Mouse (Mus musculus) forebrain, embryonic 10.5 days (tissue): Measurements from ENCODE around the gene Sorcs1. TPM values are rescaled to one million over a fixed set of nuclear protein-coding genes. Genes with fewer than 3 reads are reported as not detected.

Experiments
- DNase-seq: peaks from one replicate; pipeline ENCODE4 v3.0.0-alpha.2; 2017; ENCODE audit warnings: low spot score; ENCODE audit errors: extremely low spot score
- H3K27ac ChIP-seq: fragments of 300-500 bp; sonication (generic); 2 replicates; pipeline ENCODE4 v1.5.1; 2016; ENCODE audit warnings: mild to moderate bottlenecking
- H3K27me3 ChIP-seq: fragments of 300-500 bp; sonication (generic); 2 replicates; pipeline ENCODE4 v1.6.1; 2016; ENCODE audit warnings: mild to moderate bottlenecking; ENCODE audit not compliant: poor library complexity, severe bottlenecking
- H3K36me3 ChIP-seq: fragments of 300-500 bp; sonication (generic); replicated peaks from 2 replicates; pipeline ENCODE4 v1.6.1; 2016; ENCODE audit warnings: mild to moderate bottlenecking, moderate library complexity
- H3K4me1 ChIP-seq: fragments of 300-500 bp; sonication (generic); 2 replicates; pipeline ENCODE4 v1.6.1; 2016
- H3K4me3 ChIP-seq: fragments of 300-500 bp; sonication (generic); 2 replicates; pipeline ENCODE4 v1.5.1; 2016; ENCODE audit warnings: mild to moderate bottlenecking, moderate library complexity
- H3K9me3 ChIP-seq: fragments of 300-500 bp; sonication (generic); 2 replicates; pipeline ENCODE4 v1.6.1; 2016; ENCODE audit warnings: mild to moderate bottlenecking, moderate library complexity
- whole genome bisulfite sequencing: fragments of 180-500 bp; shearing (Covaris S2); methylation state at CpG from one replicate; pipeline ENCODE4 v1.1.7; 2016; 5-methylcytosine and 5-hydroxymethylcytosine counted together
- polyA plus RNA-seq: library from polyadenylated mRNA; unstranded; fragments of >200 nt; fragmentation: Nextera tagmentation; extraction: Ambion mirVana; gene quantifications from 2 replicates; pipeline ENCODE4 v1.2.1, GENCODE M21; 2016

The Sorcs1 gene
- polyA plus RNA-seq, 1 experiment from 2014 or later: 4.2 TPM

GRCm38 (mm10) chr19:50521943-50522342 lies 156.5 kb downstream of the Sorcs1 start:
- H3K4me1 ChIP-seq: peaks cover 2% of the 10 kb centered on the region; the same call in 1 of the 2 replicates

GRCm38 (mm10) chr19:50515059-50515673 lies 163.3 kb downstream of the Sorcs1 start:
- H3K27ac ChIP-seq: peak overlapping the region; percentile 26; the same call in 1 of the 2 replicates
- H3K9me3 ChIP-seq: no peaks in the 10 kb centered on the region
- H3K27me3 ChIP-seq: no peaks in the 10 kb centered on the region
- DNase-seq: no peak
- no peaks in the 10 kb centered on the region for H3K36me3 ChIP-seq
- no peak overlapping the region for H3K4me3 ChIP-seq
- H3K4me1 ChIP-seq: peaks cover 10% of the 10 kb centered on the region
- WGBS: 63% methylated on average over 10 of the region's 10 CpGs

More at GRCm38 (mm10) chr19:50521943-50522342, 156.5 kb downstream of the Sorcs1 start:
- DNase-seq: no peak
- 83% methylated on average over 4 of the region's 4 CpGs for WGBS
- Histone ChIP-seq H3K4me3 (no peak overlapping the region), H3K27me3 (no peaks in the 10 kb centered on the region), H3K9me3 (no peaks in the 10 kb centered on the region), H3K27ac (no peak overlapping the region), H3K36me3 (no peaks in the 10 kb centered on the region)

GRCm38 (mm10) chr19:50514309-50514830 lies 164.1 kb downstream of the Sorcs1 start:
- no peak for DNase-seq
- Histone ChIP-seq H3K4me1 (peaks cover 10% of the 10 kb centered on the region), H3K4me3 (no peak overlapping the region), H3K27ac (no peak overlapping the region), H3K9me3 (no peaks in the 10 kb centered on the region), H3K27me3 (no peaks in the 10 kb centered on the region), H3K36me3 (no peaks in the 10 kb centered on the region)
- WGBS: 86% methylated on average over 8 of the region's 8 CpGs

GRCm38 (mm10) chr19:50502816-50503215 lies 175.6 kb downstream of the Sorcs1 start:
- H3K4me3 ChIP-seq: no peak overlapping the region
- H3K27ac ChIP-seq: no peak overlapping the region
- no peak for DNase-seq
- no peaks in the 10 kb centered on the region for H3K27me3 ChIP-seq
- WGBS: 91% methylated on average over 1 of the region's 1 CpGs
- no peaks in the 10 kb centered on the region for H3K36me3 ChIP-seq
- H3K4me1 ChIP-seq: no peaks in the 10 kb centered on the region
- H3K9me3 ChIP-seq: no peaks in the 10 kb centered on the region

- WGBS: 94% methylated on average over 3 of the region's 3 CpGs
- no peaks in the 10 kb centered on the region for H3K36me3 ChIP-seq
- no peaks in the 10 kb centered on the region for H3K27me3 ChIP-seq
- H3K27ac ChIP-seq: no peak overlapping the region
- no peaks in the 10 kb centered on the region for H3K9me3 ChIP-seq
- no peak overlapping the region for H3K4me3 ChIP-seq
- H3K4me1 ChIP-seq: peaks cover 34% of the 10 kb centered on the region
- no peak for DNase-seq
These were observed 187.3 kb downstream of the Sorcs1 start for GRCm38 (mm10) chr19:50491121-50491520.

- WGBS: 80% methylated on average over 2 of the region's 2 CpGs
- DNase-seq: no peak
- no peak overlapping the region for H3K4me3 ChIP-seq
These were observed 187.7 kb downstream of the Sorcs1 start for GRCm38 (mm10) chr19:50490721-50491120.

GRCm38 (mm10) chr19:50489786-50490185 lies 188.7 kb downstream of the Sorcs1 start:
- DNase-seq: no peak
- 89% methylated on average over 3 of the region's 3 CpGs for whole genome bisulfite sequencing

More at GRCm38 (mm10) chr19:50490721-50491120, 187.7 kb downstream of the Sorcs1 start:
- Histone ChIP-seq H3K27ac (no peak overlapping the region), H3K36me3 (no peaks in the 10 kb centered on the region), H3K9me3 (no peaks in the 10 kb centered on the region), H3K4me1 (peaks cover 34% of the 10 kb centered on the region), H3K27me3 (no peaks in the 10 kb centered on the region)

GRCm38 (mm10) chr19:50488421-50488820 lies 190.0 kb downstream of the Sorcs1 start:
- DNase-seq: no peak
- Histone ChIP-seq H3K4me3 (no peak overlapping the region), H3K27me3 (no peaks in the 10 kb centered on the region), H3K27ac (no peak overlapping the region), H3K9me3 (no peaks in the 10 kb centered on the region), H3K36me3 (no peaks in the 10 kb centered on the region), H3K4me1 (peaks cover 41% of the 10 kb centered on the region)
- 60% methylated on average over 6 of the region's 6 CpGs for WGBS

More at GRCm38 (mm10) chr19:50489786-50490185, 188.7 kb downstream of the Sorcs1 start:
- Histone ChIP-seq H3K9me3 (no peaks in the 10 kb centered on the region), H3K27ac (no peak overlapping the region), H3K4me1 (peaks cover 34% of the 10 kb centered on the region), H3K27me3 (no peaks in the 10 kb centered on the region), H3K4me3 (no peak overlapping the region), H3K36me3 (no peaks in the 10 kb centered on the region)

GRCm38 (mm10) chr19:50487768-50488167 lies 190.7 kb downstream of the Sorcs1 start:
- H3K4me3 ChIP-seq: peak overlapping the region; percentile 27; the same call in 1 of the 2 replicates
- H3K27me3 ChIP-seq: no peaks in the 10 kb centered on the region
- H3K36me3 ChIP-seq: no peaks in the 10 kb centered on the region
- H3K9me3 ChIP-seq: no peaks in the 10 kb centered on the region
- WGBS: 18% methylated on average over 11 of the region's 11 CpGs
- DNase-seq: no peak
- 0 out of 2 replicates have a peak overlapping the region, but pooled peaks have one; percentile 56 for H3K27ac ChIP-seq
- peaks cover 42% of the 10 kb centered on the region for H3K4me1 ChIP-seq

GRCm38 (mm10) chr19:50486345-50486744 lies 192.1 kb downstream of the Sorcs1 start:
- Histone ChIP-seq H3K4me3 (no peak overlapping the region), H3K4me1 (peaks cover 42% of the 10 kb centered on the region), H3K36me3 (no peaks in the 10 kb centered on the region), H3K27me3 (no peaks in the 10 kb centered on the region), H3K27ac (no peak overlapping the region), H3K9me3 (no peaks in the 10 kb centered on the region)
- 87% methylated on average over 5 of the region's 5 CpGs for WGBS
- no peak for DNase-seq

- 88% methylated on average over 6 of the region's 6 CpGs for WGBS
- Histone ChIP-seq H3K27ac (no peak overlapping the region), H3K4me3 (no peak overlapping the region), H3K9me3 (no peaks in the 10 kb centered on the region), H3K36me3 (no peaks in the 10 kb centered on the region), H3K4me1 (no peaks in the 10 kb centered on the region), H3K27me3 (no peaks in the 10 kb centered on the region)
- DNase-seq: no peak
These were observed 201.7 kb downstream of the Sorcs1 start for GRCm38 (mm10) chr19:50476774-50477173.

- no peak overlapping the region for H3K27ac ChIP-seq
- H3K9me3 ChIP-seq: no peaks in the 10 kb centered on the region
- no peak for DNase-seq
- no peak overlapping the region for H3K4me3 ChIP-seq
- no peaks in the 10 kb centered on the region for H3K36me3 ChIP-seq
- H3K27me3 ChIP-seq: no peaks in the 10 kb centered on the region
- H3K4me1 ChIP-seq: no peaks in the 10 kb centered on the region
- WGBS: 88% methylated on average over 3 of the region's 3 CpGs
These were observed 209.9 kb downstream of the Sorcs1 start for GRCm38 (mm10) chr19:50468592-50468991.

GRCm38 (mm10) chr19:50464811-50465210 lies 213.6 kb downstream of the Sorcs1 start:
- H3K36me3 ChIP-seq: no peaks in the 10 kb centered on the region
- no peaks in the 10 kb centered on the region for H3K9me3 ChIP-seq
- no peaks in the 10 kb centered on the region for H3K27me3 ChIP-seq
- no peaks in the 10 kb centered on the region for H3K4me1 ChIP-seq
- 92% methylated on average over 6 of the region's 6 CpGs for WGBS
- no peak overlapping the region for H3K27ac ChIP-seq
- no peak overlapping the region for H3K4me3 ChIP-seq
- no peak for DNase-seq
